In the genomic region with DNA sequence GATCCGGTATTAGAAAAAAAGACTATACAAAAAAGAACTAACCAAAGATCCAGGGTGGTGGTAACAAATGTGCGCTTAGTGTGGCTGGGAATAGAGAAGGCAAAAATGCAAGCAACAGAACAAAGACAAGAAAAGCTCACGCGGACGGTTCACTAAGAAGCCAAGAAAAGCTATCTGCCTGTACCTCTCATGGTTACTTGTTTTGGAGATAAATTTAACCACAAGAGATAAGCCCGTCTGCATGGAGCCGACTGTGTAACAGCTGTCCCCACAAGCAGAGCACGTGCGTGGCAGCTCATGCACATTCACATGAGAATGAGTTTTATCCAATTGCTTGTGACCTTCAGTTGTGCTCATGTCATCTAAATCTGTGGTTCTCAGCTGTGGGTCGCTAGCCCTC, we compare ENCODE assay signal across 11 mouse cellular contexts. TPM values are rescaled to one million over a fixed set of nuclear protein-coding genes. Genes with fewer than 3 reads are reported as not detected.
DNase-seq lines count a peak whose midpoint lies in the region; ATAC-seq and TF ChIP-seq lines count a peak whose summit lies in the region.
"Had no signal": no experiment of that assay in that cellular context is flagged by ENCODE, and none has a peak within 500 bp of the region (broad histone marks: within the 10 kb centered on the region; RNA-seq: fewer than 3 reads in every experiment).

No protein-coding gene starts in this region.

- H3K36me3 ChIP-seq in heart, adult 2 months (ENCODE audit: control insufficient read depth, insufficient read depth, low read length), result no peaks in the 10 kb centered on the region; the same call in 1 of the 2 replicates
- H3K36me3 ChIP-seq in liver, embryonic 12.5 days, result peaks cover 55% of the 10 kb centered on the region

- intact Hi-C loops in heart, adult 2 months (cut with DNase I), result no loop called here

- TF ChIP-seq POLR2A in heart, adult 2 months (IDR thresholded peaks at IDR 0.05; ENCODE audit: insufficient read depth, low read depth, low read length), result no peak

- peak overlapping the region; percentile 62 for H3K27ac ChIP-seq in heart, adult 2 months
- H3K27ac ChIP-seq in liver, embryonic 12.5 days, result peak overlapping the region; percentile 75
- H3K27ac ChIP-seq: limb, embryonic 15.5 days had no signal

- TF ChIP-seq EP300 in heart, adult 2 months (IDR thresholded peaks at IDR 0.05; ENCODE audit: insufficient read depth, low read depth, low read length), result no peak

- H3K27me3 ChIP-seq in heart, adult 2 months (ENCODE audit: control insufficient read depth, insufficient read depth, low read length), result no peaks in the 10 kb centered on the region
- H3K27me3 ChIP-seq in liver, embryonic 12.5 days (replicated peaks), result no peaks in the 10 kb centered on the region
- H3K27me3 ChIP-seq: limb, embryonic 15.5 days; Patski had no signal

- DNase-seq in testis, postnatal 14 days (ENCODE audit: low spot score), result peak; percentile 67
- no peak for DNase-seq in testis, postnatal 10 days (ENCODE audit: low spot score)
- DNase-seq in heart, adult 2 months, result peak in 1 of 2 experiments; percentile 44
- peak; percentile 19 for DNase-seq in thymus, postnatal 25 days
- no peak for DNase-seq in right cerebral cortex, adult 2 months (ENCODE audit: low spot score in 2 of 2)
- no peak for DNase-seq in left cerebral cortex, adult 18-20 months (ENCODE audit: low spot score in 2 of 2)
- DNase-seq in frontal cortex, adult 2 months (ENCODE audit: extremely low spot score in 1 of 2, low spot score in 1 of 2), result no peak
- DNase-seq: right cerebral cortex, adult 18-20 months had no signal

- TF ChIP-seq CTCF in heart, adult 2 months (IDR thresholded peaks at IDR 0.05), result no peak

- no peak overlapping the region for H3K4me3 ChIP-seq in heart, adult 2 months
- H3K4me3 ChIP-seq in liver, embryonic 12.5 days, result peak overlapping the region; percentile 16; the same call in 1 of the 2 replicates
- H3K4me3 ChIP-seq: limb, embryonic 15.5 days had no signal

- peak; percentile 86 for ATAC-seq in liver, embryonic 12.5 days
- ATAC-seq: Patski had no signal

- no peaks in the 10 kb centered on the region for H3K79me2 ChIP-seq in heart, adult 2 months (replicated peaks; ENCODE audit: control insufficient read depth, insufficient read depth, low read length)

- peak overlapping the region; percentile 62 for H3K4me2 ChIP-seq in liver, embryonic 12.5 days
- H3K4me2 ChIP-seq: limb, embryonic 15.5 days had no signal

- H3K9ac ChIP-seq in heart, adult 2 months (ENCODE audit: low read depth, low read length), result no peak overlapping the region
- H3K9ac ChIP-seq in liver, embryonic 12.5 days, result peak overlapping the region; percentile 47
- H3K9ac ChIP-seq: limb, embryonic 15.5 days had no signal

- H3K4me1 ChIP-seq in heart, adult 2 months (ENCODE audit: control insufficient read depth, insufficient read depth, low read length), result peaks cover 2% of the 10 kb centered on the region; the same call in 1 of the 2 replicates
- H3K4me1 ChIP-seq in liver, embryonic 12.5 days, result peaks cover 37% of the 10 kb centered on the region
- H3K4me1 ChIP-seq: limb, embryonic 15.5 days had no signal

- 39% methylated on average over 10 of the region's 10 CpGs for WGBS in heart, adult 2 months
- WGBS in liver, embryonic 12.5 days (ENCODE audit: insufficient replicate concordance), result 23% methylated on average over 10 of the region's 10 CpGs

- no peaks in the 10 kb centered on the region for H3K9me3 ChIP-seq in liver, embryonic 12.5 days (replicated peaks)
- H3K9me3 ChIP-seq: limb, embryonic 15.5 days had no signal

RNA-seq across cellular contexts. Expression of gene Polr3g, which starts 20.3 kb away (rescaled TPM):
- 1 to 10 TPM; 3.3 to 4.5 TPM for total RNA-seq in heart, adult 2 months (2021)
- polyA plus RNA-seq in heart, adult 2 months (2012; rRNA removed), result 2.0 and 4.5 TPM in 2 replicates
- polyA plus RNA-seq in liver, embryonic 12.5 days (2016; fragmentation: Nextera tagmentation; extraction: Ambion mirVana), result 16.9 and 19.1 TPM in 2 replicates
- total RNA-seq in left cerebral cortex, adult 18-20 months (2021), result 1 to 10 TPM; 5.0 to 5.6 TPM
- polyA plus RNA-seq in frontal cortex, adult 2 months (2012; rRNA removed), result 5.6 and 5.7 TPM in 2 replicates

RNA-seq across cellular contexts. Expression of gene Mblac2, which starts 20.7 kb away (rescaled TPM):
- total RNA-seq in heart, adult 2 months (2021), result 1 to 10 TPM; 5.1 to 5.9 TPM
- 2.5 and 4.7 TPM in 2 replicates for polyA plus RNA-seq in heart, adult 2 months (2012; rRNA removed)
- 2.8 and 3.0 TPM in 2 replicates for polyA plus RNA-seq in liver, embryonic 12.5 days (2016; fragmentation: Nextera tagmentation; extraction: Ambion mirVana)
- total RNA-seq in left cerebral cortex, adult 18-20 months (2021), result 10 to 100 TPM; 19.6 to 21.3 TPM
- 20.2 and 23.3 TPM in 2 replicates for polyA plus RNA-seq in frontal cortex, adult 2 months (2012; rRNA removed)

RNA-seq across cellular contexts. Expression of gene Lysmd3, which starts 33.0 kb away (rescaled TPM):
- 10 to 100 TPM; 13.2 to 17.2 TPM for total RNA-seq in heart, adult 2 months (2021)
- polyA plus RNA-seq in heart, adult 2 months (2012; rRNA removed), result 4.3 and 9.3 TPM in 2 replicates
- 17.7 and 19.5 TPM in 2 replicates for polyA plus RNA-seq in liver, embryonic 12.5 days (2016; fragmentation: Nextera tagmentation; extraction: Ambion mirVana)
- total RNA-seq in left cerebral cortex, adult 18-20 months (2021), result 10 to 100 TPM; 12.7 to 16.3 TPM
- polyA plus RNA-seq in frontal cortex, adult 2 months (2012; rRNA removed), result 7.2 and 9.4 TPM in 2 replicates

RNA-seq across cellular contexts. Expression of gene Adgrv1, which starts 57.5 kb away (rescaled TPM):
- under 1 TPM in 1 of 2 experiments, not detected in 1; 0.30 TPM for total RNA-seq in heart, adult 2 months (2021)
- polyA plus RNA-seq in heart, adult 2 months (2012; rRNA removed), result 0.18 and 0.35 TPM in 2 replicates
- polyA plus RNA-seq in liver, embryonic 12.5 days (2016; fragmentation: Nextera tagmentation; extraction: Ambion mirVana), result 0.30 and 0.31 TPM in 2 replicates
- 1 to 10 TPM in 1 of 2 experiments, under 1 TPM in 1; 0.81 to 1.4 TPM for total RNA-seq in left cerebral cortex, adult 18-20 months (2021)
- polyA plus RNA-seq in frontal cortex, adult 2 months (2012; rRNA removed), result 1.7 and 2.0 TPM in 2 replicates

Comparison
In these comparisons a context has a peak if more than half of its experiments do, and no peak if none do; other contexts are left out.
1. DNase-seq: peak in testis, postnatal 14 days (single experiment) and thymus, postnatal 25 days (single experiment); none in testis, postnatal 10 days (single experiment), right cerebral cortex, adult 2 months (0 of 2), left cerebral cortex, adult 18-20 months (0 of 2) and frontal cortex, adult 2 months (0 of 2).